Mouse (Mus musculus) heart, adult 2 months (tissue): ENCODE measurements around the gene Ddr2. TPM values are rescaled to one million over a fixed set of nuclear protein-coding genes. Genes with fewer than 3 reads are reported as not detected.
"Not testable (repeated sequence)": the region's sequence is repeated elsewhere in the genome, so short reads cannot be mapped to it uniquely, and the experiment has no call there.

Source experiments
- DNase-seq, 2 experiments: peaks; one replicate each; pipeline ENCODE4 v3.0.0; 2021
- H3K27ac ChIP-seq: fragments of 200-600 bp; 2 replicates; pipeline ENCODE4 v1.8.1; 2022
- H3K27me3 ChIP-seq: fragments of 200-500 bp; 2 replicates; pipeline ENCODE4 v1.6.1; 2012; ENCODE audit warnings: mild to moderate bottlenecking, low read length, inconsistent platforms, mixed read lengths; ENCODE audit not compliant: control insufficient read depth, insufficient read depth
- H3K36me3 ChIP-seq: fragments of 200-500 bp; 2 replicates; pipeline ENCODE4 v1.6.1; 2012; ENCODE audit warnings: low read length, inconsistent platforms; ENCODE audit not compliant: control insufficient read depth, insufficient read depth
- H3K4me1 ChIP-seq: fragments of 200-500 bp; 2 replicates; pipeline ENCODE4 v1.6.1; 2011; ENCODE audit warnings: low read length; ENCODE audit not compliant: control insufficient read depth, insufficient read depth
- H3K4me3 ChIP-seq: fragments of 200-600 bp; 2 replicates; pipeline ENCODE4 v1.8.1; 2022
- H3K79me2 ChIP-seq: fragments of 200-500 bp; replicated peaks from 2 replicates; pipeline ENCODE4 v1.6.1; 2012; ENCODE audit warnings: mild to moderate bottlenecking, inconsistent platforms, low read length, moderate library complexity, mixed read lengths; ENCODE audit not compliant: control insufficient read depth, insufficient read depth
- H3K9ac ChIP-seq: fragments of 200-500 bp; 2 replicates; pipeline ENCODE4 v1.6.1; 2012; ENCODE audit warnings: low read depth, mild to moderate bottlenecking, control low read depth, inconsistent platforms, low read length, mixed read lengths
- CTCF ChIP-seq: fragments of 200-600 bp; IDR thresholded peaks from 2 replicates; pipeline ENCODE4 v1.8.1; 2022; ENCODE audit warnings: antibody characterized with exemption, mild to moderate bottlenecking, moderate library complexity
- EP300 ChIP-seq: fragments of 200-500 bp; IDR thresholded peaks from 2 replicates; pipeline ENCODE4 v1.6.1; 2011; ENCODE audit warnings: low read depth, low read length, control low read depth; ENCODE audit not compliant: insufficient read depth
- POLR2A ChIP-seq: fragments of 200-500 bp; IDR thresholded peaks from 2 replicates; pipeline ENCODE4 v1.6.1; 2011; ENCODE audit warnings: mild to moderate bottlenecking, low read depth, low read length, control low read depth; ENCODE audit not compliant: insufficient read depth
- WGBS: fragments of 180-500 bp; shearing (Covaris S2); methylation state at CpG from one replicate; pipeline ENCODE4 v1.1.7; 2018; 5-methylcytosine and 5-hydroxymethylcytosine counted together
- intact Hi-C: fragments of 180-260 bp; cut with DNase I; formaldehyde crosslinking; loops from one replicate; pipeline ENCODE4 v1.15.1; 2025
- polyA plus RNA-seq: library from polyadenylated mRNA; depleted of rRNA; stranded (reverse); fragments of >200 nt; gene quantifications from 2 replicates; pipeline ENCODE4 v1.2.3, GENCODE M21; 2012
- total RNA-seq, 2 experiments: library from RNA; stranded (reverse); gene quantifications; 2 replicates each; pipeline ENCODE4 v1.2.3; 2021

Gene Ddr2
- total and polyA plus RNA-seq, 3 experiments: 10.3 to 22.5 (median 21.9) TPM

DNA sequence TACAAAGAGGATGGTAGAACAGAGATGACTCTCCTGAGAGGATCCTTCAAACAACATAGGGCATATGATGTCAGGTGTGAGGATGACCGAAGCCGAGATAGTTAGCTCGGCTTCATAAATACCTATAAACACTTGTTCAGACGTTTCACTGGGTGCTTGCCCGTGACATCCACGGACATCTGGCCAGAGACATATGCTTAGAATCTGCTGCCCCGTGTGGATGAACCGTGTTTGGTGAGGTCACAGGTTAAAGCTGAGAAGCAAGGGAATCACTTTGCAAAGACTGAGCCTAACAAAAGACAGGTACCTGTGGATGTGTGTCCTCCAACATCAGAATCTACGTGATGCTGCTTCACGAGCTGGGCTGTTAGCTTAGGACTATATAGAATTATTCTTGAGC is 1.7 kb upstream of the Ddr2 start:
- DNase-seq: no peak
- intact Hi-C loops: loop anchor here (5.0 kb wide), 1 partner anchor 105 kb away; no protein-coding TSS in a partner anchor
- Histone ChIP-seq H3K4me3 (no peak overlapping the region), H3K36me3 (no peaks in the 10 kb centered on the region), H3K27ac (no peak overlapping the region), H3K27me3 (no peaks in the 10 kb centered on the region), H3K9ac (no peak overlapping the region), H3K4me1 (peaks cover 3% of the 10 kb centered on the region), H3K79me2 (no peaks in the 10 kb centered on the region)
- TF ChIP-seq POLR2A: no peak
- no peak for TF ChIP-seq EP300
- no peak for TF ChIP-seq CTCF
- WGBS: 89% methylated on average over 10 of the region's 10 CpGs

DNA sequence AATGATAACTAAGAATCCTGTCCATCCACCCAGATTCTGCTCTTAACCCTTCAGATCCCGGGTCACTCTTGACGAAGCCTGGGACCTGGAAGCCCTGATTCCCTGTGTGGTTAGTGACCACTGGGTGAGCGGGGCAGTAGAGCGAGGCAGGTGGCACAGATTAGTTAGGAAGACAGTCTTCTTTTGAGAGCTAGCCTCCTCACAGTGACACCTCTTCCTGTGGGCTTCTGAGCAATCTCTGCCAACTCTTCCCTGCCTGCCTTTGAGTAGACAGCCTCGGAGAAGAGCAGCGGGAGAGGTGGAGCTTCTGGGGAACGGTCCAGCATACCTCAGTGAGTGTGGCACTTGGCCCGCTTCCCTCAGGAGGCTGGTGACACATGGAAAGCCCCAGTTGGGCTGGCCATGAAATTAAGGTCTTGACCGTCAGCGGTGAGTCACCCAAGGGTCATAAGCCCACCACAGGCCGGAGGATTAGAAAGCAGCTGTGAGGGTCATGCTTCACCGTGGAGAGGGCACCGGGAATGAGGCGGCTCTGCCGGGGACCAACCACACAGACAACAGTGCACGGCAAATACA is 1.2 kb upstream of the Ddr2 start:
- Histone ChIP-seq H3K9ac (no peak overlapping the region), H3K27ac (no peak overlapping the region), H3K36me3 (no peaks in the 10 kb centered on the region), H3K27me3 (no peaks in the 10 kb centered on the region), H3K4me1 (peaks cover 3% of the 10 kb centered on the region), H3K79me2 (no peaks in the 10 kb centered on the region), H3K4me3 (no peak overlapping the region)
- TF ChIP-seq POLR2A (no peak), EP300 (no peak), CTCF (no peak)
- intact Hi-C loops: loop anchor here (5.0 kb wide), 1 partner anchor 104 kb away; no protein-coding TSS in a partner anchor
- WGBS: 76% methylated on average over 16 of the region's 16 CpGs
- no peak for DNase-seq

DNA sequence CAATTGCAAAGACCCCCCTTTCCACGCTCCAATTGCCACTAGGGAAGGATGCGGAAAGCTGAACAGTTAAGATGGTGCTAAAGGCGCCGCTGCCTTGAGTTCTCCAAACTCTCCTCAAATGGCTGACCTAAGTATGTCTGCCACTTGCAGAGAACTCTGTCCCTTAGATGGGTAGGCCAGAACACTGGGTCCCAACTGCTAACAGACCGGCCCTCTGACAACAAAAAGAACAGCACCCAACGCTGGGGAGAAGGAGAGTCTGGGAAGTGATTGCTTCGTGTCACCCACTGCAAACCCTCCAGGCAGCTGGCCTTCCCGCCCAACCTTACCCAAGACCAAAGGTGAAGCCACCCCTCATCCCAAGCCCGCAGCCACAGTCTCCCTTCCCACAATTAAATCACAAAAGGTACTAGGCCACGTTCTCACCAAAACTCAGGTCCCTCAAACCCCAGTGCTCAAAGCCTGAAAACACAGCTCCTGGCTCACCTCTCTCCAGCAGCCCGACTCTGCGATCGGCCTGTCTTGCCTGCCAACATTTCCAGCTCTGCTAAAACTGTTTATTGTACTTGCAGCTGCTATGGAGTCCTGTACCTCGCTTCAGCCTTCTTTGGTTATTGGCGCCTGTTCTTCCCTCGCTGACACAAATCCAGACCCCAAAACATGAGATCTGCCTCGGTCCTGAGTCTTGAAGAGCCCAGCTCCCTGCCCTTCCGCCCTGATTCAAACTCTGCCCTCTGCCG is 616 bp downstream of the Ddr2 start:
- intact Hi-C loops: loop anchor here (5.0 kb wide), 1 partner anchor 103 kb away; no protein-coding TSS in a partner anchor

DNA sequence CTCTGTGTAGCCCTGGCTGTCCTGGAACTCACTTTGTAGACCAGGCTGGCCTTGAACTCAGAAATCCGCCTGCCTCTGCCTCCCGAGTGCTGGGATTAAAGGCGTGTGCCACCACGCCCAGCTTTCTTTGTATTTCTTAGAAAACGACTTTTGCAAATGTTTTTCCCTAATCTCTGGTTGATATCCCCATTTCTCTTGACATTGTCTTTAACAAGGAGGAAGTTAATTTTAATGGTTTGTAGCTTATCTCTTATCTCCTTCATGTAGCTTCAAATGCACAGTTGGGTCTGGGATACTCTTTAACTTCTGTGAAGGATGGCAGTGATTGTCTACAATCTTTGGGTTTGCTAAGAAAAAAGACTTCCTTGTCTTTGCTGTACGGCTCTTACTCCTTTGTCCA is 7.7 kb downstream of the Ddr2 start:
- H3K9ac ChIP-seq, H3K4me1 ChIP-seq, DNase-seq, H3K36me3 ChIP-seq, H3K79me2 ChIP-seq, H3K4me3 ChIP-seq, intact Hi-C loops, H3K27me3 ChIP-seq, H3K27ac ChIP-seq: not testable (repeated sequence)
- 75% methylated on average over 6 of the region's 6 CpGs for WGBS

More for the DNA sequence above, 616 bp downstream of the Ddr2 start:
- Histone ChIP-seq H3K27me3 (no peaks in the 10 kb centered on the region), H3K9ac (peak overlapping the region; percentile 58), H3K36me3 (no peaks in the 10 kb centered on the region), H3K79me2 (no peaks in the 10 kb centered on the region), H3K4me1 (peaks cover 3% of the 10 kb centered on the region), H3K4me3 (peak overlapping the region; percentile 43), H3K27ac (peak overlapping the region; percentile 71)
- peak; percentile 49 to 55 for DNase-seq
- TF ChIP-seq CTCF (no peak), POLR2A (no peak), EP300 (no peak)
- WGBS: 71% methylated on average over 19 of the region's 19 CpGs

DNA sequence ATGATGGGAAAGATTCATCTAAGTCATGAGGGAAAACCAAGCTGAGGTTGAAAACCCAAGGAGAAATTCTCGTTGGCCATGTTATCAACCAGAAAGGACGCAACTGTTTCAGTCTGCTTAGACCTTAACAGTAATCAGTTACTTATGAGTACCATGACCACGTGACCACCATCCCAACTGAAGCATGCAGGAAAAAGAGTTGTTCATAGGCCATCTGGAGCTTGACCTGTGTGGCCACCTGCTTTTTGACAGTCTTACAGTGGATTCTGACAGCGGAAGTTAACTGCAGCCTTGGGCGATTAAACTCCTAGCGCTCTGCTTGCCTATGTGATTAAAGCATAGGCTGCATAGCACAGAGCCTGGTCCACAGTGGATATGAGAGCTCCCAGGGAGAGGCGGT is 23.9 kb downstream of the Ddr2 start:
- 92% methylated on average over 7 of the region's 7 CpGs for WGBS
- TF ChIP-seq CTCF (no peak), EP300 (no peak), POLR2A (no peak)
- no peak overlapping the region for H3K9ac ChIP-seq
- H3K4me1 ChIP-seq: no peaks in the 10 kb centered on the region
- no peaks in the 10 kb centered on the region for H3K27me3 ChIP-seq
- intact Hi-C loops: no loop called here
- no peak overlapping the region for H3K4me3 ChIP-seq
- H3K27ac ChIP-seq: no peak overlapping the region
- H3K36me3 ChIP-seq: no peaks in the 10 kb centered on the region
- H3K79me2 ChIP-seq: no peaks in the 10 kb centered on the region
- DNase-seq: no peak

DNA sequence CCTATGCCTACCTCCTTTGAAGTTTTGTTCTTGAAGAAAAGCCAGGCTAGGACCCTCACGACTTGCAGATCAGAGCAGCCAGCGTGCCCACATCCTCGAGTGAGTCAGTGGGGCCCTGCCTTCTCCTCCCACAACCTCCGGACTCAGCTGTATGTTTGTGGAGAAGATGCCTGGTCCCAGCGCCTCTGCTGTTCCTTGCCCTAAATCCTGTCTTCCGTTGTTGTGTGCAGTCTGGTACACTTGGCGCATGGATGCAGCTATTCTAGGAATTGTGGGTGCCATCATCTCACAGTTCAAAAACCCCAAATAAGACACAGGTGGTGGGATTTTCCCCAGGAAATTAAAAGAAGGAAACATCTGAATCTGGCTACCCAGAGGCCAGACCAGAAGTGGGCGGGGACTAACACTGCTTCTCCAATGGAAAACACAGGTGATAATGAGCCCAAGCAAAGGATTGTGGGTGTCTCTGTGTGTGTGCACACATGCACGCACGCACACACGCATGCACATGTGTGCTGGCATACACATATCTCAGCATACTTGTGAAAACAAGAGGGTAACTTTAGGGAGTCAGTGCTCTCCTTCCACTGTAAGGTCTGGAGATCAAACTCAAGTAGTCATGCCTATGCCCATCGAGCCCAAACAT is 26.3 kb downstream of the Ddr2 start:
- no peak for TF ChIP-seq CTCF
- TF ChIP-seq POLR2A: no peak
- TF ChIP-seq EP300: no peak
- Histone ChIP-seq H3K4me3 (no peak overlapping the region), H3K9ac (no peak overlapping the region), H3K27ac (no peak overlapping the region), H3K27me3 (no peaks in the 10 kb centered on the region), H3K36me3 (no peaks in the 10 kb centered on the region), H3K4me1 (no peaks in the 10 kb centered on the region), H3K79me2 (no peaks in the 10 kb centered on the region)
- DNase-seq: no peak
- intact Hi-C loops: no loop called here
- WGBS: 79% methylated on average over 12 of the region's 12 CpGs
